Mouse (Mus musculus): ENCODE measurements at regions not wholly inside any gene's neighbourhood (a gene's known extent, or its start where the extent isn't known, plus 50 kb on each side); places are given as distances from the start of the nearest gene placed in this dataset.
"Not testable (repeated sequence)": the region's sequence is repeated elsewhere in the genome, so short reads cannot be mapped to it uniquely, and the experiment has no call there.

DNA sequence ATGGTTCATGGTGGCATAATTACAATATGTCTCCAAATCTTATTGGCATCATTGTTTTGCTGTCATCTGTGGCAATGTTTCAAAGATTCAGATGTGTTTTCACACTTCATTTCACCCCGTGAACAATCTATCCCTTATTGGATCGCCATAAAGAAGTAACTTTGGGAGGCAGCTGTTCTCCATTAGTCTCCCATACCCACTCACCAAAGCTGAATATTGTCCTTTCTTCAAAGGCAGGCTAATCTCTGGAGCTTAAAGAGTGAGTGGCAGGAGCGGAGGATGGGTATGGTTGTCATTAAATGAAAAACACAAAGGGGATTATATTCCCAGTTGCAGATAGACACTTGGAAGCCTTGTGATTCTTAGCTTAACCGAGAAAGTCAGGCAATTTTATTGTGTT lies 2660.3 kb upstream of the Gm12353 start:
- no peak for DNase-seq (ENCODE audit: extremely low spot score)

DNA sequence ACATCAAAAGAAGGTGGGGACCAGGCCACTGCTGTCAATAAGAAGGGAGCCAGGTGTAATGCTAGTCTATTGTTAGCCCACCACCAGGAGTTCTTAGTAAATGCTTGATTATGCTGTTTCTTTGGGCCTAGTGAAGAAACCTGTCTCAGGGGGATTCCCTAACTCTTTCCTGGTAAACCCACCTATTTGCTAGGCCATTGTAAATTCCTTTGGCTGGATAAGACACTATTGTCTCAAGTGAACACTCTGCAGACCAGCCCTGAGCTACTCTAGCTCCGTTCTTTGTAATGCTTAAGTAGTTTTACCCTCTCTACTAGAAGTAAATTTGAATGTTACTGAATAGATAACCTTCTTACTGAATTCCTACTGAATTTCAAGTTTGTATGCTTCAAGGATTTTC lies 2650.7 kb upstream of the Gm12353 start:
- not testable (repeated sequence) for DNase-seq (ENCODE audit: extremely low spot score)

DNA sequence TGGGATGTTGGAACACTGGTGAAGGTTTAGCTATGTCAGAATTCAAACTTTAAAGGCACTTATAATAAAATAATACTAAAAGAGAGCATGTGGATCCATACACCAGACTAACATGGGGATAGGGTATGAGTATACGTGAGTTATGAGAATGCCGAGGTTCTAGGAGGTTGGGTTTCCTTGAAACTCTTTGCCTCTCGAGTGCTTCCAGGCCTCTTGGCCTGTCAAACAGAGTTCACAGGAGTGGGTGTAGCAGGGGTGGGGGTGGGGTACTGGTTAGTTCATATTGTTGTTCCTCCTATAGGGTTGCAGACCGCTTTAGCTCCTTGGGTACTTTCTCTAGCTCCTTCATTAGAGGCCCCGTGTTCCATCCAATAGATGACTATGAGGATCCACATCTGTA lies 2650.3 kb upstream of the Gm12353 start:
- DNase-seq (ENCODE audit: extremely low spot score) = not testable (repeated sequence)

DNA sequence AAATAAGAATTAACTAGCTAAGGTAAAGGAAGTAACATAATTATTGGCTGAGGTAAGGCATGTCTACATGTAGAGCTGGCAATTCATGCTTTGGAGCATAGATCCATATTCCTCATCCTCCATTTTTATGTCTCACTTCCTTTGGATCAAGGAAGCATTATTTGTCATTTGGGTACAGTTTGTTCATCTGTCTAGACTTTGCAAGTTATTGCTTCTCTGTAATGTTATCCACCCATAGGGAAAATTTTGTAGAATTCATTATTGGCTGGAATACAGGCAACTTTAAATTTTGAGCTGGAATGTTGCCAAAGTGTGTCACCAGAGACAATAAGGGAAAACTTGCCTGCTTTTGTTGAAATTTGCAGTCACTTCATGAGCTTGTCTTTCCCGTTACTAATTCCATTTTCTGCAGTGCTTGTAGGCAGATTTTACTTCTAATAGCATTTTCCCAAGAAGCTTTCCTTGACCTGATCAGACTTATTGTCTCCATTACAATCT lies 2623.5 kb upstream of the Gm12353 start:
- no peak for DNase-seq (ENCODE audit: extremely low spot score)

DNA sequence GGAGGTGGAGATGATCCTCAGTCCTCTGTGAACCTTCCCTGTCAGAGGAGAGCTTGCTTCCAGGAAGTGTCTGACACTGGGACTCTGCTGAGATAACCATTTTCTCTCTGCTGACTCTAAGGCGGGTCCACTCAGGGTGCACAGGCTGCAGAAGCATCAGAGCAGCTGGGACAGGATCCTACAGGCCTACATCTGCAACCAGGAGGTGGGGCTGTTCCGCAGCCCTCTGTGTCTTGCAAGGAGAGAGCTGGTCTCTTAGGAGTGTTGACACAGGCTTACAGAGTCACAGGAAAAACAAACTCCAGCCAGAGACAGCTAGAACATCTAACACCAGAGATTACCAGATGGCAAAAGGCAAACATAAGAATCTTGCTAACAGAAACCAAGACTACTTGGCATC lies 2578.6 kb upstream of the Gm12353 start:
- DNase-seq (ENCODE audit: extremely low spot score) = peak; percentile 2
